Comparison of ENCODE assay signal across 8 mouse cellular contexts in genomic region chr8:94876197-94876730, GRCm38 (mm10). TPM values are rescaled to one million over a fixed set of nuclear protein-coding genes. Genes with fewer than 3 reads are reported as not detected.
DNase-seq lines count a peak whose midpoint lies in the region; ATAC-seq and TF ChIP-seq lines count a peak whose summit lies in the region.

Gene Dok4 (minus strand): TSS chr8:94876330.

- H3K36me3 ChIP-seq in embryonic facial prominence, embryonic 11.5 days (replicated peaks; ENCODE audit: control insufficient read depth, insufficient read depth, low read depth, low read length): no peaks in the 10 kb centered on the region
- no peaks in the 10 kb centered on the region for H3K36me3 ChIP-seq in kidney, adult 2 months (ENCODE audit: control insufficient read depth, insufficient read depth, low read length)

- peak; percentile 60 for TF ChIP-seq POLR2A in kidney, adult 2 months (IDR thresholded peaks at IDR 0.05; ENCODE audit: low read depth, low read length)

- H3K4me3 ChIP-seq in embryonic facial prominence, embryonic 11.5 days (ENCODE audit: low read depth, low read length): peak within 1 kb of the TSS; percentile 70
- peak within 1 kb of the TSS; percentile 62 for H3K4me3 ChIP-seq in kidney, adult 2 months (ENCODE audit: insufficient read depth, low read depth, low read length)

- peak; percentile 69 to 72 for DNase-seq in left cerebral cortex, adult 18-20 months (ENCODE audit: low spot score in 2 of 2)
- no peak for DNase-seq in left cerebral cortex, adult 11 months (ENCODE audit: low spot score)
- peak; percentile 87 for DNase-seq in embryonic facial prominence, embryonic 11.5 days (ENCODE audit: low spot score)
- peak; percentile 92 to 94 for DNase-seq in heart, adult 18-20 months
- DNase-seq in kidney, adult 2 months: peak; percentile 97
- DNase-seq in liver: peak; percentile 97
- peak; percentile 22 to 37 for DNase-seq in monocyte, adult 2 months (ENCODE audit: low read depth in 1 of 2, low spot score in 2 of 2)
- peak; percentile 93 to 94 for DNase-seq in spleen, postnatal 14 days (ENCODE audit: low spot score in 2 of 2)

- peak; percentile 66 for ATAC-seq in embryonic facial prominence, embryonic 11.5 days (replicated peaks; ENCODE audit: insufficient number of reproducible peaks, low FRiP score, low TSS enrichment, low read depth)

- H3K27me3 ChIP-seq in embryonic facial prominence, embryonic 11.5 days (ENCODE audit: control insufficient read depth, insufficient read depth, low read length): peaks cover 7% of the 10 kb centered on the region
- H3K27me3 ChIP-seq in kidney, adult 2 months (replicated peaks; ENCODE audit: control insufficient read depth, insufficient read depth, low read length): no peaks in the 10 kb centered on the region

- 2% methylated on average over 31 of the region's 37 CpGs for WGBS in embryonic facial prominence, embryonic 11.5 days
- under 1% methylated on average over 36 of the region's 37 CpGs for WGBS in kidney, adult 2 months

- H3K4me1 ChIP-seq in embryonic facial prominence, embryonic 11.5 days (ENCODE audit: control insufficient read depth, insufficient read depth, low read length): peaks cover 4% of the 10 kb centered on the region
- H3K4me1 ChIP-seq in kidney, adult 2 months (ENCODE audit: control insufficient read depth, insufficient read depth, low read length): peaks cover 26% of the 10 kb centered on the region

- TF ChIP-seq CTCF in kidney, adult 2 months (conservative IDR thresholded peaks at IDR 0.05; ENCODE audit: insufficient read depth, insufficient read length, low read depth, low read length): no peak

- peak within 1 kb of the TSS; percentile 92 for H3K4me2 ChIP-seq in embryonic facial prominence, embryonic 11.5 days (ENCODE audit: low read depth, low read length)

- peak within 1 kb of the TSS; percentile 63 for H3K9ac ChIP-seq in embryonic facial prominence, embryonic 11.5 days (replicated peaks; ENCODE audit: low read length)

- H3K9me3 ChIP-seq in embryonic facial prominence, embryonic 11.5 days (replicated peaks; ENCODE audit: control insufficient read depth, low read length): no peaks in the 10 kb centered on the region

- H3K27ac ChIP-seq in embryonic facial prominence, embryonic 11.5 days (replicated peaks; ENCODE audit: low read depth, low read length): no peak within 1 kb of the TSS
- H3K27ac ChIP-seq in kidney, adult 2 months (ENCODE audit: insufficient read depth, low read depth, low read length): peak within 1 kb of the TSS; percentile 26

RNA-seq across cellular contexts. Expression of gene Dok4, which starts in this region (rescaled TPM):
- 10 to 100 TPM; 18.6 to 20.9 TPM for total RNA-seq in left cerebral cortex, adult 18-20 months (2021)
- polyA plus RNA-seq in embryonic facial prominence, embryonic 11.5 days (2014; fragmentation: Nextera tagmentation; extraction: Ambion mirVana): 11.6 and 11.9 TPM in 2 replicates
- total RNA-seq in heart, adult 18-20 months (2021): 10 to 100 TPM; 11.9 to 16.6 TPM
- polyA plus RNA-seq in kidney, adult 2 months (2012; rRNA removed): 20.2 and 21.7 TPM in 2 replicates
